Mouse (Mus musculus) midbrain, postnatal 0 days (tissue): ENCODE data around the gene Btn1a1. TPM values are rescaled to one million over a fixed set of nuclear protein-coding genes. Genes with fewer than 3 reads are reported as not detected.
A peak's percentile ranks its signal among the peaks of the same experiment; 100 is the strongest.

Experiments used
- ATAC-seq: fragments of 200-750 bp; cut with Nextera tagmentation; 2 replicates; pipeline ENCODE4 v1.8.0; 2017; ENCODE audit warnings: moderate number of reproducible peaks, mild to moderate bottlenecking, moderate TSS enrichment, moderate library complexity; ENCODE audit not compliant: low FRiP score
- DNase-seq: peaks from one replicate; pipeline ENCODE4 v3.0.0-alpha.2; 2015; ENCODE audit warnings: low spot score
- H3K27ac ChIP-seq: fragments of 300-500 bp; sonication (generic); 2 replicates; pipeline ENCODE4 v1.5.1; 2014; ENCODE audit warnings: low read depth, mild to moderate bottlenecking, low read length, mixed read lengths
- H3K27me3 ChIP-seq: fragments of 300-500 bp; sonication (generic); 2 replicates; pipeline ENCODE4 v1.6.1; 2014; ENCODE audit warnings: low read length, control low read depth, mixed read lengths; ENCODE audit not compliant: insufficient read depth
- H3K36me3 ChIP-seq: fragments of 300-500 bp; sonication (generic); 2 replicates; pipeline ENCODE4 v1.6.1; 2014; ENCODE audit warnings: low read length, control low read depth, mixed read lengths; ENCODE audit not compliant: insufficient read depth
- H3K4me1 ChIP-seq: fragments of 300-500 bp; sonication (generic); 2 replicates; pipeline ENCODE4 v1.6.1; 2014; ENCODE audit warnings: mild to moderate bottlenecking, control low read depth, antibody characterized with exemption, low read length, mixed read lengths; ENCODE audit not compliant: insufficient read depth
- H3K4me2 ChIP-seq: fragments of 300-500 bp; sonication (generic); 2 replicates; pipeline ENCODE4 v1.6.1; 2014; ENCODE audit warnings: low read depth, mild to moderate bottlenecking, low read length, mixed read lengths; ENCODE audit not compliant: poor library complexity, severe bottlenecking
- H3K4me3 ChIP-seq: fragments of 300-500 bp; sonication (generic); 2 replicates; pipeline ENCODE4 v1.5.1; 2014; ENCODE audit warnings: low read depth, mild to moderate bottlenecking, low read length, moderate library complexity
- H3K9ac ChIP-seq: fragments of 300-500 bp; sonication (generic); replicated peaks from 2 replicates; pipeline ENCODE4 v1.6.1; 2014; ENCODE audit warnings: mild to moderate bottlenecking, low read length, moderate library complexity, mixed read lengths; ENCODE audit not compliant: poor library complexity, severe bottlenecking
- H3K9me3 ChIP-seq: fragments of 300-500 bp; sonication (generic); 2 replicates; pipeline ENCODE4 v1.6.1; 2016; ENCODE audit warnings: low read length, control low read depth
- CTCF ChIP-seq: IDR thresholded peaks from 2 replicates; pipeline ENCODE4 v1.5.1; 2016; ENCODE audit warnings: antibody characterized with exemption, mild to moderate bottlenecking
- WGBS: fragments of 180-500 bp; shearing (Covaris S2); extraction: QIAGEN DNeasy Blood & Tissue Kit; methylation state at CpG from one replicate; pipeline ENCODE4 v1.1.7; 2014; 5-methylcytosine and 5-hydroxymethylcytosine counted together
- polyA plus RNA-seq: library from polyadenylated mRNA; unstranded; fragments of >200 nt; fragmentation: Nextera tagmentation; extraction: Ambion mirVana; gene quantifications from 2 replicates; pipeline ENCODE4 v1.2.1, GENCODE M21; 2015
- total RNA-seq: library from RNA; depleted of rRNA; stranded (reverse); fragments of >200 nt; gene quantifications from 2 replicates; pipeline ENCODE4 v1.2.3, GENCODE M21; 2014

Btn1a1 gene
- total and polyA plus RNA-seq, 2 experiments from 2014 or later, result 0.04 TPM; not detected in 1

GRCm38 (mm10) chr13:23505662-23506345, 40.1 kb upstream of the Btn1a1 start:
- no peak for ATAC-seq
- Histone ChIP-seq H3K27me3 (peaks cover 3% of the 10 kb centered on the region; the same call in 1 of the 2 replicates), H3K36me3 (no peaks in the 10 kb centered on the region), H3K9me3 (no peaks in the 10 kb centered on the region), H3K4me3 (peak overlapping the region; percentile 3; the same call in 1 of the 2 replicates), H3K27ac (no peak overlapping the region), H3K4me2 (peak overlapping the region; percentile 30), H3K9ac (no peak overlapping the region), H3K4me1 (no peaks in the 10 kb centered on the region; the same call in 1 of the 2 replicates)
- DNase-seq, result no peak
- 15% methylated on average over 14 of the region's 14 CpGs for WGBS
- no peak for TF ChIP-seq CTCF

- Histone ChIP-seq H3K36me3 (no peaks in the 10 kb centered on the region), H3K4me1 (no peaks in the 10 kb centered on the region; the same call in 1 of the 2 replicates), H3K4me2 (no peak overlapping the region), H3K27me3 (peaks cover 6% of the 10 kb centered on the region; the same call in 1 of the 2 replicates), H3K4me3 (peak overlapping the region; percentile 9; the same call in 1 of the 2 replicates), H3K27ac (no peak overlapping the region), H3K9ac (no peak overlapping the region), H3K9me3 (no peaks in the 10 kb centered on the region)
- no peak for ATAC-seq
- no peak for TF ChIP-seq CTCF
- WGBS, result 3% methylated on average over 9 of the region's 9 CpGs
- DNase-seq, result peak; percentile 76
Measured at GRCm38 (mm10) chr13:23503797-23504196, 38.1 kb upstream of the Btn1a1 start.

- DNase-seq (no peak), ATAC-seq (no peak)
- H3K4me2 ChIP-seq, result no peak overlapping the region
- no peak overlapping the region for H3K9ac ChIP-seq
- H3K9me3 ChIP-seq, result no peaks in the 10 kb centered on the region
- H3K27ac ChIP-seq, result no peak overlapping the region
- H3K4me3 ChIP-seq, result no peak overlapping the region
- TF ChIP-seq CTCF, result no peak
- 48% methylated on average over 4 of the region's 4 CpGs for WGBS
- peaks cover 6% of the 10 kb centered on the region; the same call in 1 of the 2 replicates for H3K27me3 ChIP-seq
- H3K4me1 ChIP-seq, result no peaks in the 10 kb centered on the region; the same call in 1 of the 2 replicates
- no peaks in the 10 kb centered on the region for H3K36me3 ChIP-seq
Measured at GRCm38 (mm10) chr13:23502916-23503315, 37.2 kb upstream of the Btn1a1 start.

- Histone ChIP-seq H3K4me3 (no peak overlapping the region), H3K4me1 (no peaks in the 10 kb centered on the region; the same call in 1 of the 2 replicates), H3K36me3 (no peaks in the 10 kb centered on the region), H3K4me2 (no peak overlapping the region), H3K27me3 (peaks cover 5% of the 10 kb centered on the region; the same call in 1 of the 2 replicates), H3K9me3 (no peaks in the 10 kb centered on the region), H3K27ac (no peak overlapping the region), H3K9ac (no peak overlapping the region)
- DNase-seq (no peak), ATAC-seq (no peak)
- TF ChIP-seq CTCF, result no peak
- 36% methylated on average over 9 of the region's 9 CpGs for WGBS
Measured at GRCm38 (mm10) chr13:23502031-23502567, 36.4 kb upstream of the Btn1a1 start.

GRCm38 (mm10) chr13:23501511-23501910, 35.8 kb upstream of the Btn1a1 start:
- WGBS, result 19% methylated on average over 5 of the region's 5 CpGs
- Histone ChIP-seq H3K27me3 (0 out of 2 replicates have a peak, but pooled peaks cover 4% of the 10 kb centered on the region), H3K9ac (no peak overlapping the region), H3K4me3 (no peak overlapping the region), H3K27ac (no peak overlapping the region), H3K36me3 (no peaks in the 10 kb centered on the region), H3K4me2 (no peak overlapping the region), H3K4me1 (no peaks in the 10 kb centered on the region; the same call in 1 of the 2 replicates), H3K9me3 (no peaks in the 10 kb centered on the region)
- ATAC-seq (no peak), DNase-seq (no peak)
- TF ChIP-seq CTCF, result no peak
